Mouse (Mus musculus) midbrain, embryonic 14.5 days (tissue): ENCODE measurements around the gene Nckap5l. TPM values are rescaled to one million over a fixed set of nuclear protein-coding genes. Genes with fewer than 3 reads are reported as not detected.

Experiments
- ATAC-seq: fragments of 200-750 bp; cut with Nextera tagmentation; 2 replicates; pipeline ENCODE4 v1.8.0; 2017; ENCODE audit warnings: moderate number of reproducible peaks, moderate library complexity; ENCODE audit not compliant: low FRiP score, low TSS enrichment
- DNase-seq: peaks from one replicate; pipeline ENCODE4 v3.0.0-alpha.2; 2015
- H3K27ac ChIP-seq: fragments of 300-500 bp; sonication (generic); replicated peaks from 2 replicates; pipeline ENCODE4 v1.5.1; 2014; ENCODE audit warnings: mild to moderate bottlenecking, low read depth, low read length, moderate library complexity
- H3K27me3 ChIP-seq: fragments of 300-500 bp; sonication (generic); 2 replicates; pipeline ENCODE4 v1.6.1; 2014; ENCODE audit warnings: low read length, control low read depth, mixed read lengths; ENCODE audit not compliant: control insufficient read depth, insufficient read depth
- H3K36me3 ChIP-seq: fragments of 300-500 bp; sonication (generic); 2 replicates; pipeline ENCODE4 v1.6.1; 2014; ENCODE audit warnings: low read length, control low read depth; ENCODE audit not compliant: control insufficient read depth, insufficient read depth
- H3K4me1 ChIP-seq: fragments of 300-500 bp; sonication (generic); 2 replicates; pipeline ENCODE4 v1.6.1; 2014; ENCODE audit warnings: mild to moderate bottlenecking, antibody characterized with exemption, low read length, control low read depth; ENCODE audit not compliant: control insufficient read depth, insufficient read depth
- H3K4me2 ChIP-seq: fragments of 300-500 bp; sonication (generic); 2 replicates; pipeline ENCODE4 v1.6.1; 2014; ENCODE audit warnings: mild to moderate bottlenecking, low read length, moderate library complexity
- H3K4me3 ChIP-seq: fragments of 300-500 bp; sonication (generic); replicated peaks from 2 replicates; pipeline ENCODE4 v1.5.1; 2014; ENCODE audit warnings: low read depth, low read length
- H3K9ac ChIP-seq: fragments of 300-500 bp; sonication (generic); replicated peaks from 2 replicates; pipeline ENCODE4 v1.6.1; 2014; ENCODE audit warnings: mild to moderate bottlenecking, low read length, moderate library complexity
- H3K9me3 ChIP-seq: fragments of 300-500 bp; sonication (generic); 2 replicates; pipeline ENCODE4 v1.6.1; 2016; ENCODE audit warnings: low read length, control low read depth, mixed read lengths; ENCODE audit not compliant: control insufficient read depth
- WGBS: fragments of 180-500 bp; shearing (Covaris S2); extraction: QIAGEN DNeasy Blood & Tissue Kit; methylation state at CpG from one replicate; pipeline ENCODE4 v1.1.7; 2014; 5-methylcytosine and 5-hydroxymethylcytosine counted together
- polyA plus RNA-seq: library from polyadenylated mRNA; unstranded; fragments of >200 nt; fragmentation: Nextera tagmentation; extraction: Ambion mirVana; gene quantifications from 2 replicates; pipeline ENCODE4 v1.2.1, GENCODE M21; 2014

The Nckap5l gene
- polyA plus RNA-seq, 1 experiment from 2014 or later, result 16.8 TPM

DNA sequence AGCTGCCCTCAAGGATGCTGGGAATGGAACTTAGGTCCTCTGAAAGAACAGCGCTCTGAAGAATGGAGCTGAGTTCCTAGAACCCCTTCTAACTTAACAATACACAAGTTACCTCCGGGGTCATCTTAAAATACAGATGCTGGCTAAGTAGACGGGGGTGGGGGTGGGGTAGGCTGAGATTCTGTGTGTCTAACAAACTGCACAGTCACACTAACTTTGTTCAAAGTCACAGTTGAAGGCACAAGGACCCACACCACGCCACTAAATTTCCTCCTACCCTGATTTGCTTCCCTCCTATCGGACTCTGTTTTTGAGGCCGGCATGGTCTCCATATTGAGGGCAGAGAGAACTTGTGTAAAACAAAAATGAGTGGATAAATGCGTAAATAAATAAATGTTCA, 15.4 kb upstream of the Nckap5l start:
- WGBS, result 91% methylated on average over 7 of the region's 7 CpGs
- Histone ChIP-seq H3K4me1 (peaks cover 13% of the 10 kb centered on the region; the same call in 1 of the 2 replicates), H3K27me3 (no peaks in the 10 kb centered on the region), H3K9me3 (no peaks in the 10 kb centered on the region), H3K4me3 (no peak overlapping the region), H3K9ac (no peak overlapping the region), H3K4me2 (no peak overlapping the region), H3K36me3 (no peaks in the 10 kb centered on the region), H3K27ac (no peak overlapping the region)
- ATAC-seq (no peak), DNase-seq (no peak)

DNA sequence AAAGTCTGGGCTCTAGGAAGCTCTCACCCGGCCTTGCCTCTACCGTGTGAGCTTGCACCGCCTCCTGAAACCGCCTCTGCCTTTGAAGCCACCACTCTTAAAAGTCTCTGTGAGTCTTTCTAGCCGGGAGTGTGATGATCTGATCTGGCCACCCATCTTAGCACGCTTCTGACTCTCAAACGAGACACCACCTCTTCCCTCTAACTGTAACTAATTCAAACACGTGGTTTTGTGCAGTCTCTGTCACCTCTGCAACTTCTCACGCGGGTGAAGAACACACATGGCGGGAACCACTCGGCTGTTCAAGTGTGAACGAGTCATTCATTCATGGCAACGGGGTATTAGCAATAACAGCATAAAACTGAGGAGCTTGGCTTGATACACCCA, 14.1 kb upstream of the Nckap5l start:
- Histone ChIP-seq H3K9ac (no peak overlapping the region), H3K9me3 (no peaks in the 10 kb centered on the region), H3K4me1 (peaks cover 13% of the 10 kb centered on the region; the same call in 1 of the 2 replicates), H3K36me3 (no peaks in the 10 kb centered on the region), H3K4me2 (no peak overlapping the region), H3K27ac (no peak overlapping the region), H3K27me3 (no peaks in the 10 kb centered on the region), H3K4me3 (no peak overlapping the region)
- DNase-seq (no peak), ATAC-seq (no peak)
- WGBS, result 80% methylated on average over 14 of the region's 14 CpGs

DNA sequence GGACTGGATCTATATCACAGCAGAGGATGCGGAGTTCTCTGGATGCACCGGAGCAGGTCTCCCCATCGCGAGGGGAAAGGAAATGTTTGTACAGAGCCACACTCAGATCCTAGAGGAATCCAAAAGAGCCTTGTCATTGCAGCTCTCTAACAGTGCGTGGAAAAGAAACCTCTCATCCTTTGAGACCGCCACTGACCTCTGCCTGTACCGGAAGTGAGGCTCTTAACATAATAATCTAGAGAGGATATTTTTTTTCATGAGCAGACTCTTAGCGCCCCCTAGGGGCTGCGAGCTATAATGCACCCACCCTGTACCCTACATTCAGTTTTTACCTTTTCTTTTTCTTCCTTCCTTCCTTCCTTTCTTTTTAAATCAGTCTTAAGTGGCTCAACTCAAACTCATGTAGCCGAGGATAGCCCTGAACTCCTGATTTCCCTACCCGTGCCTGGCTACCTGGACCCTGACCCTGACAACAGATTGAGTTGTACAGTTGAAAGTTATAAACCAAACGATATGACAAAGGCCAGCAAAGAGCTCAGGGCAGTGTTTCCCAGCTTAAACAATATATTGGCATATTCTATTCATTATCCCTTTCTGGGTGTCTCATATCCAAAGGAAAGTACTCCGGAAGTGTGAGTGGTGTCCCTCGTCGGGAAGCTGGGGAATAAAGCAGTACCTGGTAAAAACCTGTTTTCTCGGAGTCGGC, 13.6 kb upstream of the Nckap5l start:
- Histone ChIP-seq H3K9ac (no peak overlapping the region), H3K4me2 (0 out of 2 replicates have a peak overlapping the region, but pooled peaks have one; percentile 2), H3K36me3 (no peaks in the 10 kb centered on the region), H3K9me3 (no peaks in the 10 kb centered on the region), H3K4me3 (no peak overlapping the region), H3K27ac (no peak overlapping the region; the same call in 1 of the 2 replicates), H3K27me3 (no peaks in the 10 kb centered on the region), H3K4me1 (peaks cover 13% of the 10 kb centered on the region; the same call in 1 of the 2 replicates)
- ATAC-seq, result no peak
- 62% methylated on average over 17 of the region's 17 CpGs for WGBS
- DNase-seq, result peak; percentile 78

DNA sequence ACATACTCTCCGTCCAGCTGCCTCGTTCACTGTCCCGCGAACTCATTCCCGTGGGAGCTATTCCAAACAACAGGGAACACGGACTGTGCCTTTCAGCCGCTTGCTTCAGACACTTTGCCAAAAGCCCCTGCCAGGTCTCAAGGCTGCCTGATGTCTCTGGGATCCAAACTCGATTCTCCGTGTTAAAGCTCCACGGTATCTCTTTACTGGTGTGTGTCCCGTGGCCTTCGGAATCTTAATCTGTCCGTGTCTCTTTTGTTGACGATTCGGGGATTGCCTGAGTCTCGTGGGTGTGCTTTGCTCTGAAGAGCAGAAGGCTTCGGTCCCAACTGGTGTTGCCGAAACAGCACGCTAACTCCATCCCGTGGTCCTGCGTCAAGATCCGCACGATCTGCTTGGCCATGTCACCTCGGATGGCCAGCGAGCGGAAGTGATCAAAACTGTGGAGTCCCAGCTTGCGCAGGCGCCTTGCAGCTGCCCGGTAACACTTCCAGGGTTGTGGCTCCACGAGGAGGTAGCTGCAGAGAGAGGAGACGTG, 12.7 kb upstream of the Nckap5l start:
- peaks cover 13% of the 10 kb centered on the region; the same call in 1 of the 2 replicates for H3K4me1 ChIP-seq
- H3K9me3 ChIP-seq, result no peaks in the 10 kb centered on the region
- no peak overlapping the region for H3K9ac ChIP-seq
- no peaks in the 10 kb centered on the region for H3K36me3 ChIP-seq
- H3K4me3 ChIP-seq, result no peak overlapping the region
- WGBS, result 90% methylated on average over 31 of the region's 31 CpGs
- no peak overlapping the region for H3K4me2 ChIP-seq
- no peak overlapping the region; the same call in 1 of the 2 replicates for H3K27ac ChIP-seq
- ATAC-seq (no peak), DNase-seq (no peak)
- no peaks in the 10 kb centered on the region for H3K27me3 ChIP-seq

DNA sequence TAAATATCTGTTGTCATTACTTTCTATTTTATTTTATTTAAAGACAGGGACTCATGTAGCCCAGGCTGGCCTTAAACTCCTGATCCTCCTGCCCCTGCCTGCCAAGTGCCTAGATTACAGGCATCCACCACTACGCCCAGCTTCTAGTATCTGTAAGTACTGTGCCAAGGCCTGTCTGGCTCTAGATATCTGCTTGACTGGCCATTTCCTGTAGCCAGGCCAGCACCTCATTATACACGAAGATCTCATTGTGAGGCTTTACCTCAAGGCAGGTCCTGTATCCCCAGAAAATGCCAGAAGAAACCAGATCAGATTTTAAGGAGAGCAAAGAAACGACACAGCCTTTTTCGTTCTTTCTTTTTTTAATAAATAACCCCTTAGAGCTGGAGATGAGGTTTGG, 12.2 kb upstream of the Nckap5l start:
- no peaks in the 10 kb centered on the region for H3K27me3 ChIP-seq
- no peaks in the 10 kb centered on the region for H3K36me3 ChIP-seq
- H3K27ac ChIP-seq, result no peak overlapping the region
- H3K4me2 ChIP-seq, result no peak overlapping the region
- H3K9me3 ChIP-seq, result no peaks in the 10 kb centered on the region
- WGBS, result 95% methylated on average over 4 of the region's 4 CpGs
- ATAC-seq (no peak), DNase-seq (no peak)
- H3K4me1 ChIP-seq, result peaks cover 9% of the 10 kb centered on the region; the same call in 1 of the 2 replicates
- H3K4me3 ChIP-seq, result no peak overlapping the region
- H3K9ac ChIP-seq, result no peak overlapping the region

DNA sequence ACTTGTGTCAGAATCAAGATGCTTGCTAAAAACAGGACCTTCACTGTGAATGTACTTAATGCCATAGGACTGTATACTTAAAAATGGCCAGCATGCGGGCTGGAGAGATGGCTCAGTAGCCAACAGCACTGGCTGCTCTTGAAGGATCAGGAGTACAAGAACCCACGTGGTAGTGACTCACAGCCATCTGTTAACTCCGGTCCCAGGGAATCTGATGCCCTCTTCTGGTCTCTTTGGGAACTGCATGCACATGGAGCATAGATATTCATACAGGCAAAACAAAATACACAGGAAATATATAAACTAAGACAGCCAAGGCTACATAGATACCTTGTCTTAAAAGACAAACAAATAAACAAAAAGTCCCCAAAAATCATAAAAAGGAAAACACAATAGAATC, 11.5 kb upstream of the Nckap5l start:
- WGBS, result 41% methylated on average over 3 of the region's 3 CpGs

DNA sequence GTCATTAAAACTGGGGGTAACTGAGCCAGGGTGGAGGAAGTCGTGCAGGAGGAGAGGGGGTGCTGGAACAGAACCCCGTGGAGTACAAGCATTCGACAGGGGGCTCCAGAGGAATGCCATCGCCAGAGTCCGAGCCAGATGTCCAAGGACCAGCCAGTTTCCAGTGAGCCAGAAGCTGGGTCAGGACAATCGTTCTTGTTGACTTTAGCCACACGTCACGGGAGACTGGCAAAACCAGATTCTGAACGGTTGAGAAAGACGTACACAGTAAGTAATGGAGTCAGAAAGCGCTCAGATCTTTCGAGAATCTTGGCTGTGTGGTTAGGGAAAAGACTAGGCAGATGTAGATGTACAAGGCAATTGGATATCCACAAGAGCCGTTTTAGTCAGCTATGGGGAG, 5.6 kb upstream of the Nckap5l start:
- H3K27ac ChIP-seq, result no peak overlapping the region
- no peak overlapping the region for H3K4me2 ChIP-seq
- no peaks in the 10 kb centered on the region for H3K9me3 ChIP-seq
- ATAC-seq, result no peak
- no peak for DNase-seq
- no peak overlapping the region for H3K9ac ChIP-seq
- 76% methylated on average over 13 of the region's 13 CpGs for WGBS
- no peaks in the 10 kb centered on the region for H3K27me3 ChIP-seq
- peaks cover 4% of the 10 kb centered on the region for H3K4me1 ChIP-seq
- H3K4me3 ChIP-seq, result no peak overlapping the region
- H3K36me3 ChIP-seq, result no peaks in the 10 kb centered on the region

More for the DNA sequence above, 11.5 kb upstream of the Nckap5l start:
- Histone ChIP-seq H3K4me2 (no peak overlapping the region), H3K4me3 (no peak overlapping the region), H3K9me3 (no peaks in the 10 kb centered on the region), H3K36me3 (no peaks in the 10 kb centered on the region), H3K27ac (no peak overlapping the region), H3K4me1 (peaks cover 8% of the 10 kb centered on the region; the same call in 1 of the 2 replicates), H3K27me3 (no peaks in the 10 kb centered on the region), H3K9ac (no peak overlapping the region)
- ATAC-seq (no peak), DNase-seq (peak; percentile 76)

DNA sequence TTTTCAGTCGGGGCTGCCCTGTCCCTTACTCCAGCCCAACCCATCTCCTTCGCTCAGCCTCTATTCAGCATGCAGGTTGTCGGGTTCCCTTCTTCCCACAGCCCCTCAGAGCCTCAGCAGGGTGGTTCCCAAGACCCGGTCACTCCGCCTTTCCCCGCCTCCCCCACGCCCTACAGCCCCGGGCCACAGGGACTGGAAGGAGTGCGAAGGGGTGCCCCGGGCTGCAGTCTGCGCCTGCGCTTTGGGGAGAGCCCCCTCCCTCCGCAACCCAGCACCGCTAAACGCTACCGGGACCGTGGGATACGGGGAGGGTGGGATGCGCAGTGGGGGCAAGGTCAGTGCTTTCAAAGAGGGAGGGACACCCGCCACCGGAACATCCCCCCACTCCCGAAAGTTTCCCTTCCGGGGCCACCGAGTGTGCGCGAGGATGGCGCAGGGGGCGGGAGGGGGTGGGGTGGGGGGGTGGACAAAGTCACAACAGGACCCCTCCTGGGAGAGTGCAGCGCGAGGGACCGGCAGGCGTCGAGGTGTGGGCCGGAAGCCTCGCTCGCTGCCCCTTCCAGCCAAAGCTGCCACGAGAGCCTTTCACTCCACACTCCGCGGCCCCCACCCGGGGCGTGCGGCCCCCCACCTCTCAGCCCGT, 464 bp downstream of the Nckap5l start:
- peaks cover 2% of the 10 kb centered on the region; the same call in 1 of the 2 replicates for H3K36me3 ChIP-seq
- H3K4me2 ChIP-seq, result peak overlapping the region; percentile 84
- WGBS, result under 1% methylated on average over 41 of the region's 43 CpGs
- H3K9ac ChIP-seq, result peak overlapping the region; percentile 74
- H3K4me1 ChIP-seq, result peaks cover 35% of the 10 kb centered on the region
- no peaks in the 10 kb centered on the region for H3K27me3 ChIP-seq
- DNase-seq (peak; percentile 81), ATAC-seq (peak; percentile 77)
- peak overlapping the region; percentile 89 for H3K27ac ChIP-seq
- peak overlapping the region; percentile 87 for H3K4me3 ChIP-seq
- H3K9me3 ChIP-seq, result no peaks in the 10 kb centered on the region
